Mouse (Mus musculus): ENCODE results near the gene Ep300. TPM values are rescaled to one million over a fixed set of nuclear protein-coding genes. Genes with fewer than 3 reads are reported as not detected.

The Ep300 gene
- total and polyA plus RNA-seq, 3 experiments: 26.4 to 232 (median 34.3) TPM

GRCm38 (mm10) chr15:81562491-81563488 lies 22.4 kb upstream of the Ep300 start:
- no peak for TF ChIP-seq CTCF (IDR thresholded peaks at IDR 0.05; ENCODE audit: low read depth, low read length)
- peaks cover 5% of the 10 kb centered on the region for H3K27me3 ChIP-seq (ENCODE audit: insufficient read depth, low read length)
- peaks cover 11% of the 10 kb centered on the region for H3K4me1 ChIP-seq (ENCODE audit: insufficient read depth, low read depth, low read length)
- DNase-seq (ENCODE audit: low spot score) (no peak), ATAC-seq (ENCODE audit: extremely low read depth, insufficient number of reproducible peaks, low FRiP score, poor library complexity, severe bottlenecking) (no peak)
- no peaks in the 10 kb centered on the region for H3K9me3 ChIP-seq (replicated peaks)
- no peak overlapping the region for H3K4me3 ChIP-seq (ENCODE audit: low read depth, low read length)
- no peaks in the 10 kb centered on the region for H3K36me3 ChIP-seq (replicated peaks)

- H3K9me3 ChIP-seq (replicated peaks): no peaks in the 10 kb centered on the region
- no peaks in the 10 kb centered on the region for H3K36me3 ChIP-seq (replicated peaks)
- H3K4me1 ChIP-seq (ENCODE audit: insufficient read depth, low read depth, low read length): peaks cover 17% of the 10 kb centered on the region
- no peaks in the 10 kb centered on the region for H3K27me3 ChIP-seq (ENCODE audit: insufficient read depth, low read length)
- ATAC-seq (ENCODE audit: extremely low read depth, insufficient number of reproducible peaks, low FRiP score, poor library complexity, severe bottlenecking): no peak
- no peak for DNase-seq (ENCODE audit: low spot score)
- TF ChIP-seq TAL1 (conservative IDR thresholded peaks at IDR 0.05; ENCODE audit: low read depth, low read length): no peak
- TF ChIP-seq POLR2AphosphoS5 (IDR thresholded peaks at IDR 0.05; ENCODE audit: insufficient replicate concordance, low read depth, low read length): no peak
- TF ChIP-seq GATA2 (IDR thresholded peaks at IDR 0.05; ENCODE audit: borderline replicate concordance, low read depth, low read length): no peak
- no peak for TF ChIP-seq CTCF (IDR thresholded peaks at IDR 0.05; ENCODE audit: low read depth, low read length)
- H3K4me3 ChIP-seq (ENCODE audit: low read depth, low read length): peak overlapping the region; percentile 13; the same call in 1 of the 2 replicates
Measured at GRCm38 (mm10) chr15:81568093-81568492, 17.1 kb upstream of the Ep300 start.

DNA sequence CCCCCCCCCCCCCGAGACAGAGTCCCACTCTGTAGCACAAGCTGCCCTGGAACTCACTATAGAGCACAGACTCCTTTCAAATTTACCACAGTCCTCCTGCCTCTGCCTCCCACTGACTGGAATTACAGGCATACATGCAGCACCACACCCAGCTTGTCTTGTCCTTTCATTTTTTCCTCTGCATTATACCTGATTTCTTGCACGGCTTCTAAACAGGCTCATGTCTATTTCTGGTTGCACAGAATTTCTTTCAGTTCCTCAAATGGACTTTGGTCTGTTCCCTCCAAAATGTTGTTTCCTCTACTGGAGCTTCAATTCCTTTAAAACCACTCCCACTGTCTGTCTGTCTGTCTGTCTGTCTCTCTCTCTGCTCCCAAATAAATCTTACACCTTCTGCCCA lies 16.6 kb upstream of the Ep300 start:
- TF ChIP-seq GATA1 (IDR thresholded peaks at IDR 0.05; ENCODE audit: borderline replicate concordance, low read length): no peak
- no peak for TF ChIP-seq POLR2AphosphoS5 (IDR thresholded peaks at IDR 0.05; ENCODE audit: insufficient replicate concordance, low read depth, low read length)
- TF ChIP-seq CTCF (IDR thresholded peaks at IDR 0.05; ENCODE audit: low read depth, low read length): no peak
- no peak for TF ChIP-seq GATA2 (IDR thresholded peaks at IDR 0.05; ENCODE audit: borderline replicate concordance, low read depth, low read length)
- no peak for TF ChIP-seq TAL1 (conservative IDR thresholded peaks at IDR 0.05; ENCODE audit: low read depth, low read length)
- Histone ChIP-seq H3K4me1 (ENCODE audit: insufficient read depth, low read depth, low read length) (peaks cover 17% of the 10 kb centered on the region), H3K36me3 (replicated peaks) (no peaks in the 10 kb centered on the region), H3K9me3 (replicated peaks) (no peaks in the 10 kb centered on the region), H3K27me3 (ENCODE audit: insufficient read depth, low read length) (no peaks in the 10 kb centered on the region), H3K4me3 (ENCODE audit: low read depth, low read length) (no peak overlapping the region; the same call in 1 of the 2 replicates)
- no peak for ATAC-seq (ENCODE audit: extremely low read depth, insufficient number of reproducible peaks, low FRiP score, poor library complexity, severe bottlenecking)
- no peak for DNase-seq (ENCODE audit: low spot score)

DNA sequence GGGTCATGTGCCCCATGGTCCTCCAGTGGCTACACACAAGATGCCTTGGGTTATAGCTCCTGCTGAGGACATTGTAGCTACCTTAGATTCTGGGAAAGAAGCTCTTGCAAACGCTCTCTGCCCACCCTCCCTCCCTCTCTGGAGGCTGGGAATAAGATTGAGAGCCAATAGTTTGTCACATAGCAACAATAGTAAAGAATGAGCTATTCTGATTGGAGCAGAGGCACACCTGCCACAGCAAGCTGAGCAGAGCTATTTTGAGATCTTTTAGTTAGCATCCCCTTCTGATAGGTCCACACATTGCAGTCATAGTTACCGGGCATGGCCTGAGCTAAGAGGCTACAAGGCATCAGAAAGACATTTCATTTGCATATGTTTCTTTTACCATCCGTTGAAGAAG lies 8.2 kb upstream of the Ep300 start:
- TF ChIP-seq GATA1 (IDR thresholded peaks at IDR 0.05; ENCODE audit: borderline replicate concordance, low read length) (no peak), POLR2AphosphoS5 (IDR thresholded peaks at IDR 0.05; ENCODE audit: insufficient replicate concordance, low read depth, low read length) (no peak), GATA2 (IDR thresholded peaks at IDR 0.05; ENCODE audit: borderline replicate concordance, low read depth, low read length) (no peak), CTCF (IDR thresholded peaks at IDR 0.05; ENCODE audit: low read depth, low read length) (no peak), TAL1 (conservative IDR thresholded peaks at IDR 0.05; ENCODE audit: low read depth, low read length) (no peak)
- H3K36me3 ChIP-seq (replicated peaks): no peaks in the 10 kb centered on the region
- H3K27me3 ChIP-seq (ENCODE audit: insufficient read depth, low read length): no peaks in the 10 kb centered on the region; the same call in 1 of the 2 replicates
- H3K4me1 ChIP-seq (ENCODE audit: insufficient read depth, low read depth, low read length): peaks cover 8% of the 10 kb centered on the region
- ATAC-seq (ENCODE audit: extremely low read depth, insufficient number of reproducible peaks, low FRiP score, poor library complexity, severe bottlenecking): no peak
- no peaks in the 10 kb centered on the region for H3K9me3 ChIP-seq (replicated peaks)
- no peak for DNase-seq (ENCODE audit: low spot score)
- no peak overlapping the region for H3K4me3 ChIP-seq (ENCODE audit: low read depth, low read length)

DNA sequence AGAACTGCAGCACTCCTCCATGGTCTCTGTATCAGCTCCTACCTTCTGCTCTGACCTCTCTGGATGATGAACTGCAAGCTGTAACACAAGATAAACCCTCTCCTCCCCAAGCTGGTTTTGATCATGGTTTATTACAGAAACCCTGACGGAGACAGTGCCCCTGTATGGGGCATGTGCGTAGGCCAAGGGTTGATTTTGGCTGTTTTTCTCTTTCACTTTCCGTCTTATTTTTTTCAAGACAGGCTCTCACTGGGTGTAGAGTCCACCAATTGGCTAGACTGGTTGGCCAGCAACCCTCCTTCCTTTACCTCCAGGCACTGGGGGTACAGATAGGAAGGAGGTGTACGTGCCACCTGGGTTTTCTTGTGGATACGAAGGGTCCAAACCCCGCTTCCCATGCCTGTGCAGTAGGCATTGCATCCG lies 7.4 kb upstream of the Ep300 start:
- H3K4me3 ChIP-seq (ENCODE audit: low read depth, low read length): no peak overlapping the region; the same call in 1 of the 2 replicates
- no peak for DNase-seq (ENCODE audit: low spot score)

GRCm38 (mm10) chr15:81584466-81584865 lies 685 bp upstream of the Ep300 start:
- Histone ChIP-seq H3K9me3 (replicated peaks) (no peaks in the 10 kb centered on the region), H3K4me1 (ENCODE audit: insufficient read depth, low read depth, low read length) (peaks cover 19% of the 10 kb centered on the region), H3K27me3 (ENCODE audit: insufficient read depth, low read length) (no peaks in the 10 kb centered on the region), H3K4me3 (ENCODE audit: low read depth, low read length) (peak overlapping the region; percentile 86), H3K36me3 (replicated peaks) (peaks cover 10% of the 10 kb centered on the region)
- no peak for TF ChIP-seq CTCF (IDR thresholded peaks at IDR 0.05; ENCODE audit: low read depth, low read length)
- no peak for TF ChIP-seq GATA2 (IDR thresholded peaks at IDR 0.05; ENCODE audit: borderline replicate concordance, low read depth, low read length)
- DNase-seq (ENCODE audit: low spot score) (no peak), ATAC-seq (ENCODE audit: extremely low read depth, insufficient number of reproducible peaks, low FRiP score, poor library complexity, severe bottlenecking) (no peak)

More for the DNA sequence above, 7.4 kb upstream of the Ep300 start:
- TF ChIP-seq TAL1 (conservative IDR thresholded peaks at IDR 0.05; ENCODE audit: low read depth, low read length) (peak; percentile 30; the same call in 1 of the 2 replicates), GATA2 (IDR thresholded peaks at IDR 0.05; ENCODE audit: borderline replicate concordance, low read depth, low read length) (no peak)
- Histone ChIP-seq H3K4me1 (ENCODE audit: insufficient read depth, low read depth, low read length) (peaks cover 8% of the 10 kb centered on the region), H3K27me3 (ENCODE audit: insufficient read depth, low read length) (no peaks in the 10 kb centered on the region; the same call in 1 of the 2 replicates), H3K9me3 (replicated peaks) (no peaks in the 10 kb centered on the region), H3K36me3 (replicated peaks) (no peaks in the 10 kb centered on the region)
- ATAC-seq (ENCODE audit: extremely low read depth, insufficient number of reproducible peaks, low FRiP score, poor library complexity, severe bottlenecking): no peak; the same call in 1 of the 2 replicates

Measured in G1E (cell line).